Mouse (Mus musculus) liver, postnatal 0 days (tissue): ENCODE results near the gene Shisal2b. TPM values are rescaled to one million over a fixed set of nuclear protein-coding genes. Genes with fewer than 3 reads are reported as not detected.

ENCODE experiments used
- ATAC-seq: fragments of 200-750 bp; cut with Nextera tagmentation; 2 replicates; pipeline ENCODE4 v1.8.0; 2017; ENCODE audit warnings: mild to moderate bottlenecking, moderate library complexity
- DNase-seq: peaks from one replicate; pipeline ENCODE4 v3.0.0-alpha.2; 2016
- H3K27ac ChIP-seq: fragments of 300-500 bp; sonication (generic); 2 replicates; pipeline ENCODE4 v1.5.1; 2014; ENCODE audit warnings: antibody characterized with exemption, moderate library complexity, mild to moderate bottlenecking, low read depth
- H3K27me3 ChIP-seq: fragments of 300-500 bp; sonication (generic); 2 replicates; pipeline ENCODE4 v1.6.1; 2014; ENCODE audit warnings: low read length, control low read depth, mixed read lengths; ENCODE audit not compliant: insufficient read depth
- H3K36me3 ChIP-seq: fragments of 300-500 bp; sonication (generic); replicated peaks from 2 replicates; pipeline ENCODE4 v1.6.1; 2014; ENCODE audit warnings: mild to moderate bottlenecking, control low read depth, low read length, moderate library complexity, mixed read lengths; ENCODE audit not compliant: insufficient read depth
- H3K4me1 ChIP-seq: fragments of 300-500 bp; sonication (generic); 2 replicates; pipeline ENCODE4 v1.6.1; 2014; ENCODE audit warnings: antibody characterized with exemption, mild to moderate bottlenecking, control low read depth; ENCODE audit not compliant: insufficient read depth
- H3K4me2 ChIP-seq: fragments of 300-500 bp; sonication (generic); 2 replicates; pipeline ENCODE4 v1.6.1; 2014; ENCODE audit warnings: low read depth, mild to moderate bottlenecking, low read length, moderate library complexity, mixed read lengths
- H3K4me3 ChIP-seq: fragments of 300-500 bp; sonication (generic); 2 replicates; pipeline ENCODE4 v1.5.1; 2014; ENCODE audit warnings: low read depth, low read length
- H3K9ac ChIP-seq: fragments of 300-500 bp; sonication (generic); replicated peaks from 2 replicates; pipeline ENCODE4 v1.6.1; 2014; ENCODE audit warnings: mild to moderate bottlenecking, moderate library complexity
- H3K9me3 ChIP-seq: fragments of 300-500 bp; sonication (generic); 2 replicates; pipeline ENCODE4 v1.6.1; 2016; ENCODE audit warnings: mild to moderate bottlenecking, control low read depth, low read length, mixed read lengths
- CTCF ChIP-seq: sonication (generic); IDR thresholded peaks from 2 replicates; pipeline ENCODE4 v1.5.1; 2016; ENCODE audit warnings: antibody characterized with exemption, low read depth
- EP300 ChIP-seq: IDR thresholded peaks from 2 replicates; pipeline ENCODE4 v1.6.1; 2016; ENCODE audit warnings: antibody characterized with exemption, low read depth, mild to moderate bottlenecking
- WGBS: fragments of 180-500 bp; shearing (Covaris S2); extraction: QIAGEN DNeasy Blood & Tissue Kit; methylation state at CpG from one replicate; pipeline ENCODE4 v1.1.7; 2014; ENCODE audit not compliant: insufficient replicate concordance; 5-methylcytosine and 5-hydroxymethylcytosine counted together
- polyA plus RNA-seq: library from polyadenylated mRNA; unstranded; fragments of >200 nt; fragmentation: Nextera tagmentation; extraction: Ambion mirVana; gene quantifications from 2 replicates; pipeline ENCODE4 v1.2.1, GENCODE M21; 2015

The Shisal2b gene
- polyA plus RNA-seq, 1 experiment from 2014 or later = not detected

GRCm38 (mm10) chr13:104821908-104822307 lies 41.8 kb downstream of the Shisal2b start:
- H3K4me2 ChIP-seq = no peak overlapping the region
- no peak for ATAC-seq
- peaks cover 9% of the 10 kb centered on the region; the same call in 1 of the 2 replicates for H3K4me1 ChIP-seq
- peaks cover 4% of the 10 kb centered on the region; the same call in 1 of the 2 replicates for H3K36me3 ChIP-seq
- TF ChIP-seq EP300 = no peak
- no peak for TF ChIP-seq CTCF
- 80% methylated on average over 1 of the region's 1 CpGs for WGBS
- no peaks in the 10 kb centered on the region for H3K27me3 ChIP-seq
- H3K27ac ChIP-seq = no peak overlapping the region
- H3K9me3 ChIP-seq = peaks cover under 1% of the 10 kb centered on the region
- DNase-seq = no peak
- H3K9ac ChIP-seq = no peak overlapping the region
- H3K4me3 ChIP-seq = no peak overlapping the region

- Histone ChIP-seq H3K4me2 (no peak overlapping the region), H3K36me3 (0 out of 2 replicates have a peak, but pooled peaks cover 3% of the 10 kb centered on the region), H3K27ac (no peak overlapping the region), H3K4me3 (no peak overlapping the region), H3K9ac (no peak overlapping the region), H3K4me1 (peaks cover 11% of the 10 kb centered on the region), H3K9me3 (no peaks in the 10 kb centered on the region), H3K27me3 (no peaks in the 10 kb centered on the region)
- DNase-seq (no peak), ATAC-seq (no peak)
- TF ChIP-seq CTCF (no peak), EP300 (no peak)
Measured at GRCm38 (mm10) chr13:104821192-104821591, 42.5 kb downstream of the Shisal2b start.

DNA sequence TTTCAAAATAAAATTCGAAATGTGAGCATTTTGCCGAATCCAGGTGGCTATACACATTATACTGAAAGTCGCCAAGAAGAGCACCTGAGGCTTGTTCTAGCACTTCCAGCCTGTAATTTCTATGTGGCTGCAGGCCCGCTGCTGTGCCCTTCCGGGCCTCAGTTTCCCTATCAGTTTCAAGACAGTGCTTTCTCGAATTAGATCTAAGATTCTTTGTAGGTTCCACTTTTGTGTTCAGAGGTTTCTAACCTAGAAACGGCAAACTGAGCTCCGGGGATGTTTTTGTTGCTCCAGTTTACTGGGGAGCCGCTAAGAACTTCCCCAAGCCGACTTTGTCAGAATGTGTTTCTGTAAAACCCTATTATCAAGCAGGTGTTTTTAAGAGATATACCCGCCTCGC lies 46.0 kb downstream of the Shisal2b start:
- 24% methylated on average over 12 of the region's 12 CpGs for WGBS
- DNase-seq = no peak
- H3K27ac ChIP-seq = peak overlapping the region; percentile 83

DNA sequence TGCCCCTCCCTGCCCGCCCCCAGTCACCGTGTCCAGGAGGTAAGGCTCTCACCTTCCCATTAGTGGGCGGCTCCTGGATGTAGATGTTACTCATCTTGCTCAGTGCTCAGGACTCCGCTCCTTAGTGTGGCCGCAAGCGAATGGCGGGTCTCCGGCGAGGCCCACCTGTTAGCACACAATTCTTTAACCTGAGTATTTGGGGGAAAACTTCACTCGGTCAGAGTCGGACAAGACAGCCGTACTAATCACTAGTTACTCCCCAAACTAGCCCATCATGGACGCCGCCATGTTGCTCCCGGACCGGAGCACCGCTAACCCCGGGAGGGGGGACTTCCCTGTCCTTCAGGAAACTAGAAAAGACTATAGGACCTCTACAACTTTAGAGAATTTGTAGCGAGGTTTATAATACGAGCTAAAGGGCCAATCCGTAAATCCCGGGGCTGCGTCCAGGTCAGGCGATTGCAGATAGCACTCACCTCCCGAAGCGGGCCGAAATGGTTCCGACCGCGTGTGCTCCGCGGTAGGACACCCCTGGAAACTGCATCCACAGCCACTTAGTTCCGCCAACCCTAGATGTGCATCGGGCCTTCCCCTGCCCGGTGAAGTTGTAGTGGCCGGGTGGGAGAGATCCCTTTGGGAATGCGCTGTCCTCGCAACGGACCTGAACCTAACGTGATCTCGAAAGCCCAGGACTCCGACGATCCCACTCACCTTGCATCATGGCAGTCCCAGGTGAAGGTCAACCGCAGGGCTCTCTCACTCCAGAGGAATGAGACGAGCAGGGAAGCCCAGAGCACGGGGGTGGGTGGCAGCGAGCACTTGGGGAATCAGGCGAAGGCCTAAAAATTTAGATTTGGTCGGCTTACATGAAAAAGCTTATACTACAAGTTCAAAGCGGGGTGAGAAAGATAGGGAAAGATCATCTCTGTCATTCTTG lies 46.8 kb downstream of the Shisal2b start, which contains the start of gene Cwc27:
Gene Cwc27 (minus strand): TSS at position 508 of the 937 bp plus-strand sequence.
- ATAC-seq (peak; percentile 96), DNase-seq (peak; percentile 86)
- H3K36me3 ChIP-seq = 0 out of 2 replicates have a peak, but pooled peaks cover 3% of the 10 kb centered on the region
- WGBS = under 1% methylated on average over 50 of the region's 50 CpGs
- H3K9me3 ChIP-seq = no peaks in the 10 kb centered on the region
- H3K4me1 ChIP-seq = peaks cover 16% of the 10 kb centered on the region
- peak within 1 kb of the TSS; percentile 85 for H3K9ac ChIP-seq
- peak within 1 kb of the TSS; percentile 83 for H3K27ac ChIP-seq
- TF ChIP-seq EP300 (peak; percentile 65; the same call in 1 of the 2 replicates), CTCF (no peak)
- peak within 1 kb of the TSS; percentile 78 for H3K4me2 ChIP-seq
- peak within 1 kb of the TSS; percentile 86 for H3K4me3 ChIP-seq
- H3K27me3 ChIP-seq = no peaks in the 10 kb centered on the region

More for the DNA sequence above, 46.0 kb downstream of the Shisal2b start:
- Histone ChIP-seq H3K9ac (peak overlapping the region; percentile 85), H3K4me1 (peaks cover 18% of the 10 kb centered on the region), H3K4me2 (peak overlapping the region; percentile 78), H3K4me3 (peak overlapping the region; percentile 86), H3K9me3 (no peaks in the 10 kb centered on the region), H3K27me3 (no peaks in the 10 kb centered on the region), H3K36me3 (0 out of 2 replicates have a peak, but pooled peaks cover 3% of the 10 kb centered on the region)
- TF ChIP-seq EP300 (no peak), CTCF (no peak)
- no peak for ATAC-seq

DNA sequence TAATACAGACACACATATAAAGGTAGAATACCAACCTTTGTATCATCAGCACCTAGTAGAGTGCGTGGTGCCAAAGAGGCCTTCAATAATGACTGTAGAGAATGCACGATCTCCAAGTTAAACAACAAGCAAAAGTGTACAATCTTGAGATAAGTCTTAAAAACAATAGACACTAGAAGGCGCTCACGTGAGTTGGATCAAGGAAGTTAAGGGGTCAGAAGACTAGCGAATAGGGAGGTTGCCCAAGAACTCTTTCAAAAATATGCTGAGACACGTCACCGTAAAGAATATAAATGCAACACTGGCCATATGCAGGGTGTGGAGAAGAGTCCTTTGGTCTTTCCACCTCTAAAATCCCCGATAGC lies 47.4 kb downstream of the Shisal2b start:
- no peak for DNase-seq
- ATAC-seq = no peak
- peak overlapping the region; percentile 78 for H3K4me2 ChIP-seq
- H3K4me3 ChIP-seq = peak overlapping the region; percentile 86
- no peaks in the 10 kb centered on the region for H3K27me3 ChIP-seq
- H3K36me3 ChIP-seq = 0 out of 2 replicates have a peak, but pooled peaks cover 3% of the 10 kb centered on the region
- H3K4me1 ChIP-seq = peaks cover 16% of the 10 kb centered on the region
- 7% methylated on average over 8 of the region's 8 CpGs for WGBS
- no peaks in the 10 kb centered on the region for H3K9me3 ChIP-seq
- H3K27ac ChIP-seq = peak overlapping the region; percentile 83
- TF ChIP-seq CTCF (peak; percentile 14; the same call in 1 of the 2 replicates), EP300 (no peak)
- H3K9ac ChIP-seq = peak overlapping the region; percentile 85

- H3K9ac ChIP-seq = no peak overlapping the region
- H3K4me1 ChIP-seq = no peaks in the 10 kb centered on the region
- H3K36me3 ChIP-seq = peaks cover 9% of the 10 kb centered on the region; the same call in 1 of the 2 replicates
- TF ChIP-seq CTCF (peak; percentile 69), EP300 (no peak)
- no peak for DNase-seq
- no peak overlapping the region for H3K27ac ChIP-seq
- H3K4me3 ChIP-seq = no peak overlapping the region
- H3K9me3 ChIP-seq = no peaks in the 10 kb centered on the region
- ATAC-seq = no peak
- WGBS = 49% methylated on average over 3 of the region's 3 CpGs
- H3K27me3 ChIP-seq = no peaks in the 10 kb centered on the region
- no peak overlapping the region for H3K4me2 ChIP-seq
Measured at GRCm38 (mm10) chr13:104805681-104806080, 58.0 kb downstream of the Shisal2b start.
